Mouse (Mus musculus): ENCODE data around the gene Tcf3. TPM values are rescaled to one million over a fixed set of nuclear protein-coding genes. Genes with fewer than 3 reads are reported as not detected.

Tcf3 gene
- polyA plus RNA-seq, 1 experiment from 2014 or later: 96.9 TPM

GRCm38 (mm10) chr10:80440031-80440430 lies 6.6 kb upstream of the Tcf3 start:
- no peak for DNase-seq (ENCODE audit: low read depth, low spot score)
- ATAC-seq: no peak
- in situ Hi-C loops (cut with MboI; ENCODE audit: low pct_unique_long_range_greater_than_20kb): loop anchor here (25.0 kb wide), 1 partner anchor 247 kb away; the partner anchor contains the start of gene Mknk2
- TF ChIP-seq CTCF (IDR thresholded peaks at IDR 0.05): no peak
- ChIA-PET POLR2A (no interaction called here), CTCF (no interaction called here)
- H3K27me3 ChIP-seq: no peaks in the 10 kb centered on the region

- ChIA-PET CTCF (no interaction called here), POLR2A (no interaction called here)
- ATAC-seq (no peak), DNase-seq (ENCODE audit: low read depth, low spot score) (no peak)
- in situ Hi-C loops (cut with MboI; ENCODE audit: low pct_unique_long_range_greater_than_20kb): loop anchor here (25.0 kb wide), 1 partner anchor 249 kb away; the partner anchor contains the start of gene Mknk2
- H3K27me3 ChIP-seq: no peaks in the 10 kb centered on the region
- TF ChIP-seq CTCF (IDR thresholded peaks at IDR 0.05): no peak
Observed at GRCm38 (mm10) chr10:80437973-80438372, 4.5 kb upstream of the Tcf3 start.

- ChIA-PET POLR2A (no interaction called here), CTCF (interaction anchor here (0.9 to 2.1 kb wide), 3 partner anchors 10 to 73 kb away, joined by 3 to 8 read pairs (median 3); no protein-coding TSS in a partner anchor)
- DNase-seq (ENCODE audit: low read depth, low spot score): no peak
- no peaks in the 10 kb centered on the region for H3K27me3 ChIP-seq
- no peak for ATAC-seq
- in situ Hi-C loops (cut with MboI; ENCODE audit: low pct_unique_long_range_greater_than_20kb): loop anchor here (25.0 kb wide), 1 partner anchor 251 kb away; the partner anchor contains the start of gene Mknk2
- no peak for TF ChIP-seq CTCF (IDR thresholded peaks at IDR 0.05)
Observed at GRCm38 (mm10) chr10:80436276-80436675, 2.8 kb upstream of the Tcf3 start.

GRCm38 (mm10) chr10:80435764-80436163 lies 2.3 kb upstream of the Tcf3 start:
- ATAC-seq: no peak
- in situ Hi-C loops (cut with MboI; ENCODE audit: low pct_unique_long_range_greater_than_20kb): loop anchor here (25.0 kb wide), 1 partner anchor 252 kb away; the partner anchor contains the start of gene Mknk2
- DNase-seq (ENCODE audit: low read depth, low spot score): no peak
- TF ChIP-seq CTCF (IDR thresholded peaks at IDR 0.05): no peak
- ChIA-PET CTCF (interaction anchor here (0.9 to 2.1 kb wide), 2 partner anchors 11 to 74 kb away, joined by 3 to 8 read pairs; no protein-coding TSS in a partner anchor), POLR2A (no interaction called here)
- no peaks in the 10 kb centered on the region for H3K27me3 ChIP-seq

GRCm38 (mm10) chr10:80434823-80435222 lies 1.4 kb upstream of the Tcf3 start:
- ChIA-PET POLR2A (no interaction called here), CTCF (interaction anchor here (1.1 to 1.2 kb wide), 2 partner anchors 74 to 84 kb away, joined by 3 to 4 read pairs; no protein-coding TSS in a partner anchor)
- ATAC-seq (no peak), DNase-seq (ENCODE audit: low read depth, low spot score) (no peak)
- TF ChIP-seq CTCF (IDR thresholded peaks at IDR 0.05): no peak
- no peaks in the 10 kb centered on the region for H3K27me3 ChIP-seq
- in situ Hi-C loops (cut with MboI; ENCODE audit: low pct_unique_long_range_greater_than_20kb): loop anchor here (25.0 kb wide), 1 partner anchor 252 kb away; the partner anchor contains the start of gene Mknk2

- H3K27me3 ChIP-seq: no peaks in the 10 kb centered on the region
- ATAC-seq: no peak
- in situ Hi-C loops (cut with MboI; ENCODE audit: low pct_unique_long_range_greater_than_20kb): loop anchor here (25.0 kb wide), 1 partner anchor 253 kb away; the partner anchor contains the start of gene Mknk2
- no peak for TF ChIP-seq CTCF (IDR thresholded peaks at IDR 0.05)
- no peak for DNase-seq (ENCODE audit: low read depth, low spot score)
- CTCF ChIA-PET: interaction anchor here (1.1 to 1.2 kb wide), 2 partner anchors 75 to 84 kb away, joined by 3 to 4 read pairs; no protein-coding TSS in a partner anchor
- POLR2A ChIA-PET: no interaction called here
Observed at GRCm38 (mm10) chr10:80434233-80434592, 766 bp upstream of the Tcf3 start.

GRCm38 (mm10) chr10:80432936-80433512 lies 423 bp downstream of the Tcf3 start:
- ChIA-PET CTCF (no interaction called here), POLR2A (interaction anchor here (0.8 to 1.0 kb wide), 2 partner anchors 46 to 129 kb away, joined by 4 to 5 read pairs; no protein-coding TSS in a partner anchor)
- no peak for TF ChIP-seq CTCF (IDR thresholded peaks at IDR 0.05)
- DNase-seq (ENCODE audit: low read depth, low spot score) (no peak), ATAC-seq (no peak)
- no peaks in the 10 kb centered on the region for H3K27me3 ChIP-seq
- in situ Hi-C loops (cut with MboI; ENCODE audit: low pct_unique_long_range_greater_than_20kb): loop anchor here (25.0 kb wide), 1 partner anchor 254 kb away; the partner anchor contains the start of gene Mknk2

- ChIA-PET POLR2A (interaction anchor here (0.8 to 1.4 kb wide), 3 partner anchors 26 to 130 kb away, joined by 4 to 7 read pairs (median 5); partner anchors contain the start of gene Uqcr11), CTCF (no interaction called here)
- no peak for ATAC-seq
- no peak for TF ChIP-seq CTCF (IDR thresholded peaks at IDR 0.05)
- in situ Hi-C loops (cut with MboI; ENCODE audit: low pct_unique_long_range_greater_than_20kb): loop anchor here (25.0 kb wide), 1 partner anchor 255 kb away; the partner anchor contains the start of gene Mknk2
- no peaks in the 10 kb centered on the region for H3K27me3 ChIP-seq
- no peak for DNase-seq (ENCODE audit: low read depth, low spot score)
Observed at GRCm38 (mm10) chr10:80432387-80432785, 1.1 kb downstream of the Tcf3 start.

- TF ChIP-seq CTCF (IDR thresholded peaks at IDR 0.05): no peak
- ATAC-seq: no peak
- DNase-seq (ENCODE audit: low read depth, low spot score): no peak
- ChIA-PET CTCF (no interaction called here), POLR2A (interaction anchor here (0.7 to 1.4 kb wide), 5 partner anchors 25 to 180 kb away, joined by 3 to 7 read pairs (median 4); partner anchors contain the start of gene Uqcr11)
- in situ Hi-C loops (cut with MboI; ENCODE audit: low pct_unique_long_range_greater_than_20kb): loop anchor here (25.0 kb wide), 1 partner anchor 256 kb away; the partner anchor contains the start of gene Mknk2
- no peaks in the 10 kb centered on the region for H3K27me3 ChIP-seq
Observed at GRCm38 (mm10) chr10:80431570-80432386, 1.7 kb downstream of the Tcf3 start.

GRCm38 (mm10) chr10:80430375-80430980 lies 3.0 kb downstream of the Tcf3 start:
- ATAC-seq: no peak

More at GRCm38 (mm10) chr10:80430375-80430980, 3.0 kb downstream of the Tcf3 start:
- no peaks in the 10 kb centered on the region for H3K27me3 ChIP-seq
- ChIA-PET CTCF (interaction anchor here (0.6 kb wide), 1 partner anchor 51 kb away, joined by 3 read pairs; no protein-coding TSS in a partner anchor), POLR2A (interaction anchor here (1.3 kb wide), 1 partner anchor 26 kb away, joined by 3 read pairs; no protein-coding TSS in a partner anchor)
- in situ Hi-C loops (cut with MboI; ENCODE audit: low pct_unique_long_range_greater_than_20kb): loop anchor here (25.0 kb wide), 1 partner anchor 257 kb away; the partner anchor contains the start of gene Mknk2
- DNase-seq (ENCODE audit: low read depth, low spot score): no peak
- TF ChIP-seq CTCF (IDR thresholded peaks at IDR 0.05): no peak

All from Patski (cell line).